Comparison of ENCODE assay signal across 13 mouse cellular contexts in the genomic region with DNA sequence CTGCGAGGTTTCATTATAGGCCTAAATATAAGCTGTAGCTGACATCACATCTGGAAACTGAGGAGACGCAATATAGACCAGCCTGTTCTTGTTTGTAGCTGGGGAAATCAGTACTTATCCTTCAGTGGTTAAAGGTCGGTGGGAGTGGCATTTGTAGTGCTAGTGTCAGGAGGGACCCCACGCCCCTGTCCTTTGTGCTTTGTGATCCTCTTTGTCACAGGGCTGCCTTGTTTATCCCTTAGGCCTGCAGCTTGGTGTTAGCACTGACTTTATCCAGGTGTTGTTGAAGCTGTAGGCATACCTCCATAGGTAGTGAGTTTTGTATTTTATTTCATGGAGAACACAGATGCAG. TPM values are rescaled to one million over a fixed set of nuclear protein-coding genes. Genes with fewer than 3 reads are reported as not detected.
DNase-seq lines count a peak whose midpoint lies in the region; ATAC-seq and TF ChIP-seq lines count a peak whose summit lies in the region.
"Had no signal": no experiment of that assay in that cellular context is flagged by ENCODE, and none has a peak within 500 bp of the region (broad histone marks: within the 10 kb centered on the region; RNA-seq: fewer than 3 reads in every experiment).

No protein-coding gene starts in this region.

- no peak for DNase-seq in left cerebral cortex, adult 2 months (ENCODE audit: extremely low spot score in 1 of 2, low spot score in 2 of 2)
- DNase-seq in left cerebral cortex, adult 18-20 months (ENCODE audit: low spot score in 2 of 2): no peak
- peak; percentile 42 for DNase-seq in R1 (ENCODE audit: low read depth, low spot score)
- DNase-seq in forebrain, embryonic 14.5 days (ENCODE audit: low spot score): no peak
- DNase-seq in testis, postnatal 10 days (ENCODE audit: low spot score): no peak
- no peak for DNase-seq in cerebellum, adult 8-10 months
- DNase-seq: cerebellum, postnatal 25 days; kidney, adult 18-20 months; thymus, postnatal 14 days had no signal

- TF ChIP-seq CTCF in left cerebral cortex, adult 2 months (IDR thresholded peaks at IDR 0.05): no peak
- TF ChIP-seq CTCF in intestine, postnatal 0 days (IDR thresholded peaks at IDR 0.05; ENCODE audit: low read depth): no peak

- H3K9me3 ChIP-seq in forebrain, embryonic 14.5 days (replicated peaks; ENCODE audit: control insufficient read depth, low read length): no peaks in the 10 kb centered on the region
- H3K9me3 ChIP-seq in intestine, postnatal 0 days (ENCODE audit: control insufficient read depth): no peaks in the 10 kb centered on the region
- H3K9me3 ChIP-seq: embryonic facial prominence, embryonic 13.5 days had no signal

- H3K4me1 ChIP-seq in forebrain, embryonic 14.5 days (ENCODE audit: control insufficient read depth, insufficient read depth, low read length): peaks cover 90% of the 10 kb centered on the region
- H3K4me1 ChIP-seq in intestine, postnatal 0 days (replicated peaks; ENCODE audit: control insufficient read depth, insufficient read depth, low read length): peaks cover 28% of the 10 kb centered on the region; the same call in 1 of the 2 replicates

- H3K9ac ChIP-seq in forebrain, embryonic 14.5 days (ENCODE audit: low read length): no peak overlapping the region
- no peak overlapping the region for H3K9ac ChIP-seq in intestine, postnatal 0 days (ENCODE audit: low read depth, low read length)
- H3K9ac ChIP-seq: embryonic facial prominence, embryonic 13.5 days had no signal

- H3K27me3 ChIP-seq in forebrain, embryonic 14.5 days (replicated peaks; ENCODE audit: control insufficient read depth, insufficient read depth, low read length): no peaks in the 10 kb centered on the region
- no peaks in the 10 kb centered on the region for H3K27me3 ChIP-seq in intestine, postnatal 0 days (replicated peaks; ENCODE audit: control insufficient read depth, insufficient read depth, low read length)
- H3K27me3 ChIP-seq: embryonic facial prominence, embryonic 13.5 days; Patski had no signal

- H3K4me2 ChIP-seq in forebrain, embryonic 14.5 days (ENCODE audit: low read length): no peak overlapping the region
- peak overlapping the region; percentile 27; the same call in 1 of the 2 replicates for H3K4me2 ChIP-seq in intestine, postnatal 0 days (replicated peaks; ENCODE audit: low read depth)
- H3K4me2 ChIP-seq: embryonic facial prominence, embryonic 13.5 days had no signal

- no peak for ATAC-seq in forebrain, embryonic 14.5 days
- peak; percentile 53 for ATAC-seq in intestine, postnatal 0 days
- no peak for ATAC-seq in erythroblast, adult 5-6 weeks (replicated peaks; ENCODE audit: low FRiP score, poor library complexity, severe bottlenecking)
- ATAC-seq: Patski had no signal

- intact Hi-C loops in left cerebral cortex, adult 2 months (cut with DNase I): no loop called here

- H3K4me3 ChIP-seq in left cerebral cortex, adult 2 months: no peak overlapping the region
- no peak overlapping the region for H3K4me3 ChIP-seq in forebrain, embryonic 14.5 days (ENCODE audit: low read depth, low read length)
- no peak overlapping the region for H3K4me3 ChIP-seq in intestine, postnatal 0 days (ENCODE audit: low read depth, low read length)
- H3K4me3 ChIP-seq: embryonic facial prominence, embryonic 13.5 days had no signal

- peak overlapping the region; percentile 69 for H3K27ac ChIP-seq in left cerebral cortex, adult 2 months
- 0 out of 2 replicates have a peak overlapping the region, but pooled peaks have one; percentile 3 for H3K27ac ChIP-seq in forebrain, embryonic 14.5 days (ENCODE audit: low read depth, low read length)
- H3K27ac ChIP-seq in intestine, postnatal 0 days (ENCODE audit: low read depth, low read length): peak overlapping the region; percentile 21; the same call in 1 of the 2 replicates
- H3K27ac ChIP-seq: embryonic facial prominence, embryonic 13.5 days had no signal

- WGBS in forebrain, embryonic 14.5 days: 43% methylated on average over 4 of the region's 4 CpGs
- WGBS in intestine, postnatal 0 days: 26% methylated on average over 4 of the region's 4 CpGs

- no peaks in the 10 kb centered on the region for H3K36me3 ChIP-seq in forebrain, embryonic 14.5 days (ENCODE audit: control insufficient read depth, insufficient read depth, low read length)
- no peaks in the 10 kb centered on the region for H3K36me3 ChIP-seq in intestine, postnatal 0 days (ENCODE audit: control insufficient read depth, insufficient read depth)
- H3K36me3 ChIP-seq: embryonic facial prominence, embryonic 13.5 days had no signal

RNA-seq across cellular contexts. Expression of a gene that starts 44.2 kb away (rescaled TPM):
- 100 to 1,000 TPM in 1 of 2 experiments, 10 to 100 TPM in 1; 98.8 to 114 TPM for total RNA-seq in left cerebral cortex, adult 2 months (2021)
- 10 to 100 TPM; 87.1 to 95.0 TPM for total RNA-seq in left cerebral cortex, adult 18-20 months (2021)
- 29.2 and 36.2 TPM in 2 replicates for polyA plus RNA-seq in forebrain, embryonic 14.5 days (2014; fragmentation: Nextera tagmentation; extraction: Ambion mirVana)
- 6.8 and 9.3 TPM in 2 replicates for polyA plus RNA-seq in intestine, postnatal 0 days (2015; fragmentation: Nextera tagmentation; extraction: Ambion mirVana)
- 2.3 and 15.2 TPM in 2 replicates for total RNA-seq in erythroblast, adult 5-6 weeks (2015; ENCODE audit: low replicate concordance)
- total RNA-seq in erythroblast, adult 5-6 weeks (2017; ENCODE audit: low replicate concordance): 14.6 and 19.3 TPM in 2 replicates

Comparison
In these comparisons a context has a peak if more than half of its experiments do, and no peak if none do; other contexts are left out.
1. H3K27ac ChIP-seq: peak in every context shown above with its lines; median percentile 69 in left cerebral cortex, adult 2 months; 21 in intestine, postnatal 0 days; 3 in forebrain, embryonic 14.5 days.
2. RNA of a gene that starts 44.2 kb away (total RNA-seq): 98.8 to 114 TPM in left cerebral cortex, adult 2 months and 87.1 to 95.0 TPM in left cerebral cortex, adult 18-20 months; 2.3 to 19.3 TPM in erythroblast, adult 5-6 weeks; every median in the first group is over 4 times any median in the second.